Mouse (Mus musculus): ENCODE measurements around the gene Fuca1. TPM values are rescaled to one million over a fixed set of nuclear protein-coding genes. Genes with fewer than 3 reads are reported as not detected.

The Fuca1 gene
- polyA plus RNA-seq, 1 experiment from 2014 or later, result 51.6 TPM

GRCm38 (mm10) chr4:135948142-135948541 is 27.6 kb downstream of the Fuca1 start:
- WGBS, result 92% methylated on average over 8 of the region's 8 CpGs
- Histone ChIP-seq H3K27ac (no peak overlapping the region), H3K36me3 (peaks cover 22% of the 10 kb centered on the region; the same call in 1 of the 2 replicates), H3K4me3 (no peak overlapping the region), H3K4me1 (peaks cover 6% of the 10 kb centered on the region; the same call in 1 of the 2 replicates), H3K9me3 (no peaks in the 10 kb centered on the region), H3K27me3 (no peaks in the 10 kb centered on the region), H3K9ac (no peak overlapping the region), H3K4me2 (replicated peaks) (no peak overlapping the region)
- no peak for ATAC-seq (ENCODE audit: insufficient number of reproducible peaks, insufficient read depth, low FRiP score, low TSS enrichment)

GRCm38 (mm10) chr4:135949475-135949874 is 28.9 kb downstream of the Fuca1 start:
- Histone ChIP-seq H3K27ac (no peak overlapping the region), H3K4me3 (no peak overlapping the region), H3K36me3 (peaks cover 26% of the 10 kb centered on the region; the same call in 1 of the 2 replicates), H3K9me3 (no peaks in the 10 kb centered on the region), H3K9ac (no peak overlapping the region), H3K4me1 (peaks cover 6% of the 10 kb centered on the region; the same call in 1 of the 2 replicates), H3K27me3 (no peaks in the 10 kb centered on the region), H3K4me2 (replicated peaks) (no peak overlapping the region)
- WGBS, result 86% methylated on average over 10 of the region's 10 CpGs
- ATAC-seq (ENCODE audit: insufficient number of reproducible peaks, insufficient read depth, low FRiP score, low TSS enrichment), result no peak

- Histone ChIP-seq H3K9me3 (no peaks in the 10 kb centered on the region), H3K4me2 (replicated peaks) (no peak overlapping the region), H3K9ac (no peak overlapping the region), H3K27ac (no peak overlapping the region), H3K4me1 (peaks cover 6% of the 10 kb centered on the region; the same call in 1 of the 2 replicates), H3K4me3 (no peak overlapping the region), H3K36me3 (peaks cover 31% of the 10 kb centered on the region; the same call in 1 of the 2 replicates), H3K27me3 (no peaks in the 10 kb centered on the region)
- ATAC-seq (ENCODE audit: insufficient number of reproducible peaks, insufficient read depth, low FRiP score, low TSS enrichment), result no peak
- WGBS, result 66% methylated on average over 6 of the region's 6 CpGs
Measured at GRCm38 (mm10) chr4:135949911-135950310, 29.4 kb downstream of the Fuca1 start.

GRCm38 (mm10) chr4:135950365-135950764 is 29.8 kb downstream of the Fuca1 start:
- ATAC-seq (ENCODE audit: insufficient number of reproducible peaks, insufficient read depth, low FRiP score, low TSS enrichment), result no peak
- H3K27ac ChIP-seq, result no peak overlapping the region
- WGBS, result 87% methylated on average over 6 of the region's 6 CpGs
- no peak overlapping the region for H3K4me2 ChIP-seq (replicated peaks)
- peaks cover 6% of the 10 kb centered on the region; the same call in 1 of the 2 replicates for H3K4me1 ChIP-seq
- no peaks in the 10 kb centered on the region for H3K27me3 ChIP-seq
- H3K4me3 ChIP-seq, result no peak overlapping the region
- H3K9ac ChIP-seq, result no peak overlapping the region
- no peaks in the 10 kb centered on the region for H3K9me3 ChIP-seq
- peaks cover 34% of the 10 kb centered on the region; the same call in 1 of the 2 replicates for H3K36me3 ChIP-seq

- ATAC-seq (ENCODE audit: insufficient number of reproducible peaks, insufficient read depth, low FRiP score, low TSS enrichment), result no peak
- no peak overlapping the region for H3K9ac ChIP-seq
- no peak overlapping the region for H3K4me2 ChIP-seq (replicated peaks)
- no peaks in the 10 kb centered on the region for H3K27me3 ChIP-seq
- no peaks in the 10 kb centered on the region for H3K9me3 ChIP-seq
- WGBS, result 95% methylated on average over 3 of the region's 3 CpGs
- no peak overlapping the region for H3K27ac ChIP-seq
- no peaks in the 10 kb centered on the region for H3K4me1 ChIP-seq
- peaks cover 41% of the 10 kb centered on the region for H3K36me3 ChIP-seq
- H3K4me3 ChIP-seq, result no peak overlapping the region
Measured at GRCm38 (mm10) chr4:135951505-135951904, 31.0 kb downstream of the Fuca1 start.

- Histone ChIP-seq H3K9ac (no peak overlapping the region), H3K9me3 (no peaks in the 10 kb centered on the region), H3K4me1 (no peaks in the 10 kb centered on the region), H3K36me3 (peaks cover 52% of the 10 kb centered on the region), H3K4me3 (no peak overlapping the region), H3K27ac (no peak overlapping the region), H3K4me2 (replicated peaks) (no peak overlapping the region), H3K27me3 (no peaks in the 10 kb centered on the region)
- ATAC-seq (ENCODE audit: insufficient number of reproducible peaks, insufficient read depth, low FRiP score, low TSS enrichment), result no peak
- WGBS, result 93% methylated on average over 3 of the region's 3 CpGs
Measured at GRCm38 (mm10) chr4:135953179-135953578, 32.6 kb downstream of the Fuca1 start.

- H3K4me2 ChIP-seq (replicated peaks), result no peak overlapping the region
- no peak for ATAC-seq (ENCODE audit: insufficient number of reproducible peaks, insufficient read depth, low FRiP score, low TSS enrichment)
- H3K27ac ChIP-seq, result no peak overlapping the region
- H3K9ac ChIP-seq, result no peak overlapping the region
- WGBS, result 14% methylated on average over 2 of the region's 2 CpGs
- no peaks in the 10 kb centered on the region for H3K27me3 ChIP-seq
- no peaks in the 10 kb centered on the region for H3K9me3 ChIP-seq
- H3K4me3 ChIP-seq, result no peak overlapping the region
- no peaks in the 10 kb centered on the region for H3K4me1 ChIP-seq
- H3K36me3 ChIP-seq, result peaks cover 60% of the 10 kb centered on the region
Measured at GRCm38 (mm10) chr4:135954241-135954640, 33.7 kb downstream of the Fuca1 start.

- H3K36me3 ChIP-seq, result peaks cover 68% of the 10 kb centered on the region
- no peak overlapping the region for H3K27ac ChIP-seq
- H3K4me2 ChIP-seq (replicated peaks), result no peak overlapping the region
- H3K9me3 ChIP-seq, result no peaks in the 10 kb centered on the region
- no peaks in the 10 kb centered on the region for H3K4me1 ChIP-seq
- H3K4me3 ChIP-seq, result no peak overlapping the region
- no peaks in the 10 kb centered on the region for H3K27me3 ChIP-seq
- no peak for ATAC-seq (ENCODE audit: insufficient number of reproducible peaks, insufficient read depth, low FRiP score, low TSS enrichment)
- no peak overlapping the region for H3K9ac ChIP-seq
- 81% methylated on average over 9 of the region's 9 CpGs for WGBS
Measured at GRCm38 (mm10) chr4:135955886-135956285, 35.4 kb downstream of the Fuca1 start.

- ATAC-seq (ENCODE audit: insufficient number of reproducible peaks, insufficient read depth, low FRiP score, low TSS enrichment), result no peak
- H3K36me3 ChIP-seq, result peaks cover 55% of the 10 kb centered on the region
- H3K4me1 ChIP-seq, result no peaks in the 10 kb centered on the region
- no peak overlapping the region for H3K4me3 ChIP-seq
- H3K9me3 ChIP-seq, result no peaks in the 10 kb centered on the region
- H3K27ac ChIP-seq, result no peak overlapping the region
- WGBS, result 58% methylated on average over 8 of the region's 8 CpGs
- H3K9ac ChIP-seq, result no peak overlapping the region
- no peak overlapping the region for H3K4me2 ChIP-seq (replicated peaks)
- no peaks in the 10 kb centered on the region for H3K27me3 ChIP-seq
Measured at GRCm38 (mm10) chr4:135958354-135958753, 37.8 kb downstream of the Fuca1 start.

- 22% methylated on average over 5 of the region's 5 CpGs for WGBS
- no peak overlapping the region for H3K9ac ChIP-seq
Measured at GRCm38 (mm10) chr4:135960717-135961116, 40.2 kb downstream of the Fuca1 start.

GRCm38 (mm10) chr4:135961709-135962108 is 41.2 kb downstream of the Fuca1 start:
- H3K4me1 ChIP-seq, result peaks cover 12% of the 10 kb centered on the region
- peaks cover 47% of the 10 kb centered on the region for H3K36me3 ChIP-seq
- no peaks in the 10 kb centered on the region for H3K27me3 ChIP-seq
- WGBS, result 85% methylated on average over 5 of the region's 5 CpGs
- no peak for ATAC-seq (ENCODE audit: insufficient number of reproducible peaks, insufficient read depth, low FRiP score, low TSS enrichment)
- H3K9me3 ChIP-seq, result no peaks in the 10 kb centered on the region
- no peak overlapping the region for H3K27ac ChIP-seq
- no peak overlapping the region for H3K4me2 ChIP-seq (replicated peaks)
- H3K9ac ChIP-seq, result no peak overlapping the region
- H3K4me3 ChIP-seq, result no peak overlapping the region

More at GRCm38 (mm10) chr4:135960717-135961116, 40.2 kb downstream of the Fuca1 start:
- Histone ChIP-seq H3K27ac (no peak overlapping the region), H3K9me3 (no peaks in the 10 kb centered on the region), H3K4me3 (no peak overlapping the region), H3K27me3 (no peaks in the 10 kb centered on the region), H3K4me2 (replicated peaks) (no peak overlapping the region), H3K4me1 (peaks cover 12% of the 10 kb centered on the region), H3K36me3 (peaks cover 46% of the 10 kb centered on the region)
- no peak for ATAC-seq (ENCODE audit: insufficient number of reproducible peaks, insufficient read depth, low FRiP score, low TSS enrichment)

- Histone ChIP-seq H3K27ac (no peak overlapping the region), H3K9me3 (no peaks in the 10 kb centered on the region), H3K9ac (no peak overlapping the region), H3K36me3 (peaks cover 50% of the 10 kb centered on the region), H3K4me1 (peaks cover 12% of the 10 kb centered on the region), H3K27me3 (no peaks in the 10 kb centered on the region), H3K4me3 (no peak overlapping the region), H3K4me2 (replicated peaks) (no peak overlapping the region)
- ATAC-seq (ENCODE audit: insufficient number of reproducible peaks, insufficient read depth, low FRiP score, low TSS enrichment), result no peak
- WGBS, result 88% methylated on average over 7 of the region's 7 CpGs
Measured at GRCm38 (mm10) chr4:135962198-135962597, 41.7 kb downstream of the Fuca1 start.

Measured in embryonic facial prominence, embryonic 12.5 days (tissue).